Mouse (Mus musculus) skeletal muscle tissue, adult 2 months (tissue): ENCODE measurements around the gene Pakap.

ENCODE experiments used
- DNase-seq: peaks from one replicate; pipeline ENCODE4 v3.0.0-alpha.2; 2012; ENCODE audit warnings: low read depth, low spot score

Gene Pakap

GRCm38 (mm10) chr4:57574181-57574580, 6.2 kb downstream of the Pakap start:
- no peak for DNase-seq

GRCm38 (mm10) chr4:57574646-57575045, 6.7 kb downstream of the Pakap start:
- DNase-seq: no peak

- DNase-seq: no peak
Observed at GRCm38 (mm10) chr4:57575686-57576085, 7.7 kb downstream of the Pakap start.

- DNase-seq: no peak
Observed at GRCm38 (mm10) chr4:57576095-57576494, 8.1 kb downstream of the Pakap start.

DNA sequence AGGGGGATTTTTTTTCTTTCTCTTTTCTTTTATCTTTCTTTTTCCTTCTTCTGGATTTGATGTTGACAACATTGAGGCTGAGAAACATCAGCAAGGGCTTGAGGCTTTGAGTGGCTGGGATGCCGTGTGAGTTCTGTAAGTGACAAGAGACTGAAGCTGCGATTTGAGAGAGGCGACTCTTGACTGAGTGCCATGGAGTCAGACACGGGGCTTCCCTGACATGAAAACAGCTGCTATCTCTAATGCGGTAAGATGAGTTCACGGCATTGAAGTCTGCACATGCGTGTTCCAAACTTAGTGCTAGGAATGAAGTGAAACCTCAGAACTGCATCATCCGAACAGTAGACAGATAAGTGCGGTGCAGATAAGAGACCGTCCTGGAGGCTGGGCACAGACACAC, 11.7 kb downstream of the Pakap start:
- no peak for DNase-seq

- DNase-seq: no peak
Observed at GRCm38 (mm10) chr4:57585281-57585800, 17.4 kb downstream of the Pakap start.

GRCm38 (mm10) chr4:57586933-57587658, 19.1 kb downstream of the Pakap start:
- DNase-seq: peak; percentile 29

GRCm38 (mm10) chr4:57588356-57588755, 20.4 kb downstream of the Pakap start:
- DNase-seq: no peak

DNA sequence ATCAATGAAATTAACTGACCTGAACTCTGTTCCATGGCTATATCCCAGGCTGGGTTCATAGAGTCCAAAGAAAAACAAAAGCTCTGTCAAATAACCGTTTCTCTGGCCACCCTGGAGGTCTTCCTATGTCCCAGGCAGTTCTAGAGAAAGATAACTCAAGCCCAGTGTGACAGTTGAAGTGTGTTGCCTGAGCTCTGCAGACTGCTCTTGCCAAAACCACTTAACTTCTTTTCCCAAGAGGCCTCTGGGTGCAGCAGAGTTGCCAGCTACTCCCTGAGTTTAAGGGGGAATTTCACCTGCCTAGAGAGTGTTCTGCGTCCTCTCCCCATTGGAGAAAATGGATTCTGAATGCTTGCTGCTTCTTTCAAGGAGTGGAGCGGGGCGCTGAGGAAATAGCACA, 24.8 kb downstream of the Pakap start:
- DNase-seq: no peak

GRCm38 (mm10) chr4:57599946-57600345, 32.0 kb downstream of the Pakap start:
- no peak for DNase-seq

GRCm38 (mm10) chr4:57600685-57601457, 32.9 kb downstream of the Pakap start:
- DNase-seq: no peak

DNA sequence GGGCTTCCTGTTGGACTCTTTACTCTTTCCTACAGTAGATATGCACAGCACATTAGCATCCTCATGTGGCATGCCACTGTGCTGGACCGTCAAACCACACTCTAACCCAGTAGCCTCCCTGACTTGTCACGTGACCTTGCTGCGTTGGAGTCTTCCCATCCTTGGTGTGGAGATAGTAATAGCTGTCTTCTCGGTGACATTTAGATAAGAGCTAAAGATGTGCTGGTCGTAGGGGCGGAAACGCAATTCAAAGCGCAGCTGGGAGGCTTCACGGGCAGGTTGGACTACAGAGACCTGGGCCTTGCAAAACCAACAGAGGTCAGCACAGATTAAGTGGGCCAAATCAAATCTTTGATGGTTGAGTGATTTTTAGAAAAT, 33.5 kb downstream of the Pakap start:
- DNase-seq: no peak

GRCm38 (mm10) chr4:57601903-57602617, 34.1 kb downstream of the Pakap start:
- no peak for DNase-seq

GRCm38 (mm10) chr4:57606258-57606657, 38.3 kb downstream of the Pakap start:
- peak; percentile 13 for DNase-seq

GRCm38 (mm10) chr4:57607247-57607942, 39.4 kb downstream of the Pakap start:
- DNase-seq: peak; percentile 85

DNA sequence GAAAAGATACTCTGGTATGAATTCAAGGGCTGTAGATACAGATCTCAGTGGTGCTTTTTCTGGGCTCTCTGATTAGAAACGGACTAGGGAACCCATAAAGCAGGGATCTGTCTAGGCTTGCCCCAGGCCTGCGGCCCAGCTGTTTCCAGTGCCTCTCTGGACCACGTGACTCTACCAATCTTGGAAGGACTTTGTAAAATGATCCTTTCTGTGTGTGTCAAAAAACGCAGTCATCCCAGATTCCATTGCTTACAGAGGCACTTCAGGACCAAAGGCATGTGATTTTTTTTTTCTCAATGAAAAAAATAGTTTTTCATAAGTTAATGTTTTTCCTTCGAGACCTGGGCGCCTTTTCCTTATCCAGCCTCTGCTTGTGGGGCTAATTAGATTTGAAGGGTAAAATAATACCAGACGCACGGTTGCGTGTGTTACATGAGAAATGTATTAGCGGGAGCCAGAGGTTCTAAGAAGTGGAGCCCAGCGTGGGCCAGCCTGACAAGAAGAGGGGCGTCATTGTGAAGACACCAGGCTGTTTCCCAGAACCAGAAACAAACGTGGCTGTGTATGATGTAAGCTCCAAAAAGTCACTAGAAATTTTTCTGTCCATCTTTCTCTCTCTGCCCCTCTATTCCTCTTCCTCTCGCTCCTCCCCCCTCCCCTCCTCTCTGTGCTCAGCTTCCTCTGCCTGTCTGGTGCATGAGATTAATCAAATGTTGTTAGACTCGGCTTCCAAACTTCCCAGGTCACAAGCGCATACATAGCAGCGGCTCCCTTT, 43.5 kb downstream of the Pakap start:
- peak; percentile 34 for DNase-seq

DNA sequence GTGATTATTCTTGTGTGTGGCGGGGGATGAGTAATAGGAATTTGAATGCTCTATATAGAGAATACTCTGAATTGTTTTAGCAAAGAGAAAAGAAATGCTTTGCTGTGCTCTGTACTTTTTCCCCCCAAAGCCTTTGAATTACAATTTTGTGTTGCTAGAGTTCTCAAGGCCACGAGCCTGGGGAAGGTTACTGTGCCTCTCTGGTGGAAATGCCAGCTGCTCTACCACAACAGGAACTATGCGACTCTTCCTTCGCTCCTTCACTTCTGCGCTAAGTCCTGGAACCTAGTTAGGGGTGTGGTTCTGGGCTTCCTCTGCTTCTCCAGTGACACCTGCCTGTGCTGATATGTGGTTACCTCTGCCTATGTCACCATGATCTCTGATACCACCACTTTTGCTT, 44.7 kb downstream of the Pakap start:
- no peak for DNase-seq

- DNase-seq: no peak
Observed at GRCm38 (mm10) chr4:57614686-57615085, 46.7 kb downstream of the Pakap start.

GRCm38 (mm10) chr4:57618743-57619142, 50.8 kb downstream of the Pakap start:
- DNase-seq: no peak

DNA sequence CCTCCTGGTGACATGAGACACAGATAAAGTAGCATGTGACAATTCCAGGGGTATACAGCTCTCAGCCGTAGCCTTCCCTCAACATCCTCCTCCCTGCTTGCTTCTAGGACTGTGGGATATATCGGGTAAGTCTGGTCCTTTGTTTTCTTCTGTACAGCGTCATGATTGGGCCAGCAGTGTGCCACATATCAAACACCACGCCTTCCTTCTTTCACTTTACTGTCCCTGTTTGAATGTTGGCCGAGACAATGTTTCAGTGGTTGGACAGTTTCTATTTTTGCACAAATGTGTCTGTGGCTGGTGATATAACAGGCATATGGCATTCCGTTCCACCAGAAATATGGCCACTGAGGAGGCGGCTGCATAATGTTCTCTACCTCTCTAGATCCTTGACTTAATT, 54.8 kb downstream of the Pakap start:
- no peak for DNase-seq

DNA sequence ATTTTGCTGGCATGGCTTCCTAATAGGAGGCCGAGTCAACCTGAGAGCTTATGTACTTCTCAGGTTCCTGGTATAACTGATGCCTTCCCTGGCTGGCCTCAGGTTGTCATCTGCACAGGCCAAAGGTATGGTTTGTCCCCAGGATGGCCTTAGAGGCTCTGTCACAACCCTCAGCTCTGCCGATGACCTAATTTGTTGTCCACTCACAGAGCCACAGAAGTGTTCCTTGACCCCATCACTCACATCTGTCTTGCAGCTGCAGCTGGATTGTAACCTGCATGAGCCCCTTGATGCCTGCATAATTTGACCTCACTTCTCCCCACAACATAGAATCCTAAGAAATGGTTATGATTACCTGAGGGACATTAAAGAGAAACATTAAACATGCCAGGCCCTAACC, 56.8 kb downstream of the Pakap start:
- DNase-seq: no peak
